8 mouse cellular contexts compared by ENCODE assay signal in genomic region chr1:74817219-74817618, GRCm38 (mm10). TPM values are rescaled to one million over a fixed set of nuclear protein-coding genes. Genes with fewer than 3 reads are reported as not detected.
A peak's percentile ranks its signal among the peaks of the same experiment; 100 is the strongest.
DNase-seq lines count a peak whose midpoint lies in the region; ATAC-seq and TF ChIP-seq lines count a peak whose summit lies in the region.

No protein-coding gene starts in this region.

- no peaks in the 10 kb centered on the region for H3K9me3 ChIP-seq in embryonic facial prominence, embryonic 11.5 days (replicated peaks; ENCODE audit: control insufficient read depth, low read length)
- H3K9me3 ChIP-seq in intestine, embryonic 14.5 days (ENCODE audit: control insufficient read depth, low read length), result no peaks in the 10 kb centered on the region
- H3K9me3 ChIP-seq in midbrain, postnatal 0 days (ENCODE audit: low read length), result no peaks in the 10 kb centered on the region

- peak overlapping the region; percentile 80 for H3K9ac ChIP-seq in embryonic facial prominence, embryonic 11.5 days (replicated peaks; ENCODE audit: low read length)
- H3K9ac ChIP-seq in intestine, embryonic 14.5 days (ENCODE audit: low read length), result peak overlapping the region; percentile 70
- H3K9ac ChIP-seq in midbrain, postnatal 0 days (replicated peaks; ENCODE audit: low read length, poor library complexity, severe bottlenecking), result peak overlapping the region; percentile 75

- ATAC-seq in embryonic facial prominence, embryonic 11.5 days (replicated peaks; ENCODE audit: insufficient number of reproducible peaks, low FRiP score, low TSS enrichment, low read depth), result no peak
- ATAC-seq in intestine, embryonic 14.5 days (replicated peaks; ENCODE audit: low FRiP score, low TSS enrichment, low read depth), result no peak
- 0 out of 2 replicates have a peak, but pooled peaks have one; percentile 44 for ATAC-seq in midbrain, postnatal 0 days (ENCODE audit: low FRiP score)

- H3K4me1 ChIP-seq in embryonic facial prominence, embryonic 11.5 days (ENCODE audit: control insufficient read depth, insufficient read depth, low read length), result no peaks in the 10 kb centered on the region
- H3K4me1 ChIP-seq in intestine, embryonic 14.5 days (replicated peaks; ENCODE audit: control insufficient read depth, insufficient read depth, low read length), result peaks cover 8% of the 10 kb centered on the region
- H3K4me1 ChIP-seq in midbrain, postnatal 0 days (ENCODE audit: insufficient read depth, low read length), result no peaks in the 10 kb centered on the region

- DNase-seq in layer of hippocampus, adult 2 months (ENCODE audit: low spot score in 2 of 2), result no peak
- no peak for DNase-seq in layer of hippocampus, postnatal 14 days (ENCODE audit: low spot score in 2 of 2)
- DNase-seq in embryonic facial prominence, embryonic 11.5 days (ENCODE audit: low spot score), result no peak
- DNase-seq in intestine, embryonic 14.5 days (ENCODE audit: low spot score), result no peak
- DNase-seq in midbrain, postnatal 0 days (ENCODE audit: low spot score), result no peak
- no peak for DNase-seq in layer of hippocampus, postnatal 36 days
- DNase-seq in cerebellum, adult 9-11 months, result no peak
- DNase-seq in urinary bladder, postnatal 25 days (ENCODE audit: low spot score), result no peak

- H3K4me3 ChIP-seq in layer of hippocampus, adult 2 months, result peak overlapping the region; percentile 69
- peak overlapping the region; percentile 60 for H3K4me3 ChIP-seq in embryonic facial prominence, embryonic 11.5 days (ENCODE audit: low read depth, low read length)
- H3K4me3 ChIP-seq in intestine, embryonic 14.5 days (ENCODE audit: low read depth, low read length), result peak overlapping the region; percentile 70
- peak overlapping the region; percentile 56 for H3K4me3 ChIP-seq in midbrain, postnatal 0 days (ENCODE audit: low read depth, low read length)

- 16% methylated on average over 14 of the region's 14 CpGs for WGBS in embryonic facial prominence, embryonic 11.5 days
- 12% methylated on average over 14 of the region's 14 CpGs for WGBS in intestine, embryonic 14.5 days
- 10% methylated on average over 14 of the region's 14 CpGs for WGBS in midbrain, postnatal 0 days

- peak overlapping the region; percentile 97 for H3K27ac ChIP-seq in layer of hippocampus, adult 2 months
- H3K27ac ChIP-seq in embryonic facial prominence, embryonic 11.5 days (replicated peaks; ENCODE audit: low read depth, low read length), result peak overlapping the region; percentile 49
- peak overlapping the region; percentile 72 for H3K27ac ChIP-seq in intestine, embryonic 14.5 days (ENCODE audit: low read depth)
- H3K27ac ChIP-seq in midbrain, postnatal 0 days (ENCODE audit: low read depth, low read length), result peak overlapping the region; percentile 88

- no peaks in the 10 kb centered on the region for H3K36me3 ChIP-seq in embryonic facial prominence, embryonic 11.5 days (replicated peaks; ENCODE audit: control insufficient read depth, insufficient read depth, low read depth, low read length)
- no peaks in the 10 kb centered on the region for H3K36me3 ChIP-seq in intestine, embryonic 14.5 days (ENCODE audit: control insufficient read depth, insufficient read depth, low read length)
- H3K36me3 ChIP-seq in midbrain, postnatal 0 days (ENCODE audit: insufficient read depth, low read length), result no peaks in the 10 kb centered on the region

- peak overlapping the region; percentile 63 for H3K4me2 ChIP-seq in embryonic facial prominence, embryonic 11.5 days (ENCODE audit: low read depth, low read length)
- H3K4me2 ChIP-seq in intestine, embryonic 14.5 days (ENCODE audit: low read length), result peak overlapping the region; percentile 66
- H3K4me2 ChIP-seq in midbrain, postnatal 0 days (ENCODE audit: low read depth, low read length, poor library complexity, severe bottlenecking), result peak overlapping the region; percentile 57

- TF ChIP-seq CTCF in layer of hippocampus, adult 2 months (conservative IDR thresholded peaks at IDR 0.05), result no peak
- TF ChIP-seq CTCF in midbrain, postnatal 0 days (IDR thresholded peaks at IDR 0.05), result no peak

- no peaks in the 10 kb centered on the region for H3K27me3 ChIP-seq in embryonic facial prominence, embryonic 11.5 days (ENCODE audit: control insufficient read depth, insufficient read depth, low read length)
- H3K27me3 ChIP-seq in intestine, embryonic 14.5 days (replicated peaks; ENCODE audit: control insufficient read depth, insufficient read depth, low read length), result no peaks in the 10 kb centered on the region
- no peaks in the 10 kb centered on the region for H3K27me3 ChIP-seq in midbrain, postnatal 0 days (ENCODE audit: insufficient read depth, low read length)

RNA-seq across cellular contexts. Expression of gene Wnt10a, which starts 25.9 kb away (rescaled TPM):
- 1 to 10 TPM; 2.5 to 3.3 TPM for total RNA-seq in layer of hippocampus, adult 2 months (2021)
- total RNA-seq in layer of hippocampus, postnatal 14 days (2021), result 1 to 10 TPM; 1.9 to 2.0 TPM
- 1.5 and 1.6 TPM in 2 replicates for polyA plus RNA-seq in embryonic facial prominence, embryonic 11.5 days (2014; fragmentation: Nextera tagmentation; extraction: Ambion mirVana)
- 0.26 and 0.30 TPM in 2 replicates for polyA plus RNA-seq in intestine, embryonic 14.5 days (2014; fragmentation: Nextera tagmentation; extraction: Ambion mirVana)
- total RNA-seq in midbrain, postnatal 0 days (2014; rRNA removed), result 0.09 and 0.82 TPM in 2 replicates
- 0.10 and 0.38 TPM in 2 replicates for polyA plus RNA-seq in midbrain, postnatal 0 days (2015; fragmentation: Nextera tagmentation; extraction: Ambion mirVana)
- total RNA-seq in layer of hippocampus, postnatal 36 days (2021), result 1 to 10 TPM; 1.8 to 2.6 TPM

RNA-seq across cellular contexts. Expression of gene Cdk5r2, which starts 37.5 kb away (rescaled TPM):
- total RNA-seq in layer of hippocampus, adult 2 months (2021), result 100 to 1,000 TPM; 193 to 196 TPM
- 100 to 1,000 TPM; 270 to 283 TPM for total RNA-seq in layer of hippocampus, postnatal 14 days (2021)
- polyA plus RNA-seq in embryonic facial prominence, embryonic 11.5 days (2014; fragmentation: Nextera tagmentation; extraction: Ambion mirVana), result 0.84 and 1.1 TPM in 2 replicates
- 0.28 and 0.36 TPM in 2 replicates for polyA plus RNA-seq in intestine, embryonic 14.5 days (2014; fragmentation: Nextera tagmentation; extraction: Ambion mirVana)
- 64.0 and 70.2 TPM in 2 replicates for total RNA-seq in midbrain, postnatal 0 days (2014; rRNA removed)
- 15.4 and 17.8 TPM in 2 replicates for polyA plus RNA-seq in midbrain, postnatal 0 days (2015; fragmentation: Nextera tagmentation; extraction: Ambion mirVana)
- 100 to 1,000 TPM; 194 to 207 TPM for total RNA-seq in layer of hippocampus, postnatal 36 days (2021)

RNA-seq across cellular contexts. Expression of gene Wnt6, which starts 45.5 kb away (rescaled TPM):
- total RNA-seq in layer of hippocampus, adult 2 months (2021), result 1 to 10 TPM in 1 of 2 experiments, under 1 TPM in 1; 0.79 to 1.1 TPM
- under 1 TPM; 0.43 to 0.58 TPM for total RNA-seq in layer of hippocampus, postnatal 14 days (2021)
- polyA plus RNA-seq in embryonic facial prominence, embryonic 11.5 days (2014; fragmentation: Nextera tagmentation; extraction: Ambion mirVana), result 15.5 and 19.1 TPM in 2 replicates
- polyA plus RNA-seq in intestine, embryonic 14.5 days (2014; fragmentation: Nextera tagmentation; extraction: Ambion mirVana), result 0.22 and 0.31 TPM in 2 replicates
- total RNA-seq in midbrain, postnatal 0 days (2014; rRNA removed), result 6.2 and 8.4 TPM in 2 replicates
- 6.3 and 6.6 TPM in 2 replicates for polyA plus RNA-seq in midbrain, postnatal 0 days (2015; fragmentation: Nextera tagmentation; extraction: Ambion mirVana)
- total RNA-seq in layer of hippocampus, postnatal 36 days (2021), result under 1 TPM; 0.30 to 0.81 TPM
